Mouse (Mus musculus) E14TG2a.4 (cell line): ENCODE measurements at regions not wholly inside any gene's neighbourhood (a gene's known extent, or its start where the extent isn't known, plus 50 kb on each side); places are given as distances from the start of the nearest gene placed in this dataset.
"Not testable (repeated sequence)": the region's sequence is repeated elsewhere in the genome, so short reads cannot be mapped to it uniquely, and the experiment has no call there.

Source experiments
- H3K27me3 ChIP-seq: 2 replicates; pipeline ENCODE4 v1.6.1; 2014; ENCODE audit warnings: low read length, control low read depth; ENCODE audit not compliant: insufficient read depth
- H3K36me3 ChIP-seq: 2 replicates; pipeline ENCODE4 v1.6.1; 2014; ENCODE audit warnings: low read length, control low read depth; ENCODE audit not compliant: insufficient read depth
- H3K4me1 ChIP-seq: replicated peaks from 2 replicates; pipeline ENCODE4 v1.6.1; 2014; ENCODE audit warnings: low read depth, low read length, control low read depth
- H3K4me3 ChIP-seq: replicated peaks from 2 replicates; pipeline ENCODE4 v1.5.1; 2014; ENCODE audit warnings: mild to moderate bottlenecking, low read length
- H3K9me3 ChIP-seq: 2 replicates; pipeline ENCODE4 v1.6.1; 2014; ENCODE audit warnings: low read length, control low read depth
- CTCF ChIP-seq: conservative IDR thresholded peaks from 2 replicates; pipeline ENCODE4 v1.5.1; 2014; ENCODE audit warnings: low read length
- NANOG ChIP-seq: IDR thresholded peaks from 2 replicates; pipeline ENCODE4 v1.6.1; 2014; ENCODE audit warnings: borderline replicate concordance, low read length, mixed read lengths
- POU5F1 ChIP-seq: IDR thresholded peaks from 2 replicates; pipeline ENCODE4 v1.6.1; 2014; ENCODE audit warnings: low read length, borderline replicate concordance

GRCm38 (mm10) chr2:10658317-10658716 is 288.0 kb downstream of the Sfmbt2 start:
- Histone ChIP-seq H3K4me1 (no peaks in the 10 kb centered on the region), H3K9me3 (no peaks in the 10 kb centered on the region), H3K27me3 (no peaks in the 10 kb centered on the region), H3K4me3 (no peak overlapping the region), H3K36me3 (no peaks in the 10 kb centered on the region)
- TF ChIP-seq NANOG, result no peak
- TF ChIP-seq CTCF, result no peak
- TF ChIP-seq POU5F1, result no peak

DNA sequence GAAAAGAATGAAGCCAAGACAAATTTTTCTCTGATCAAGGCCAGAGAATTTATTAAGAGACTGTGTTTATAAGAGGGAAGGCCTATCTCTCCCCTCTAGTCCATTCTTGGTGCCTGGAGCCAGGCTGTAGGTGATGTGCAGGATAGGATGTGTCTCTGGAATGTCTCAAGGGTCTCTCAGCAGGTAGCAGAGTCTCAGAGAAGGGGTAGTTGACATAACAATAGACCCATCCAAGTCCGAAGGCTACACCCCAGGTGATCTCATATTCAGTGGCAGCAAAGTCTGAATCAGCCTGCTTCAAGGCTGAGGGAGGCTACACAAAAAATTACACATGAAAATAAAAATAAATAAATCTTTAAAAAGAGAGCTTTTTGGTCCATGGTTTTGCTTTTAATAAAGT is 297.6 kb downstream of the Sfmbt2 start:
- TF ChIP-seq NANOG, result peak; percentile 82
- H3K4me3 ChIP-seq, H3K4me1 ChIP-seq, H3K36me3 ChIP-seq, H3K27me3 ChIP-seq: not testable (repeated sequence)
- H3K9me3 ChIP-seq, result peaks cover 12% of the 10 kb centered on the region

DNA sequence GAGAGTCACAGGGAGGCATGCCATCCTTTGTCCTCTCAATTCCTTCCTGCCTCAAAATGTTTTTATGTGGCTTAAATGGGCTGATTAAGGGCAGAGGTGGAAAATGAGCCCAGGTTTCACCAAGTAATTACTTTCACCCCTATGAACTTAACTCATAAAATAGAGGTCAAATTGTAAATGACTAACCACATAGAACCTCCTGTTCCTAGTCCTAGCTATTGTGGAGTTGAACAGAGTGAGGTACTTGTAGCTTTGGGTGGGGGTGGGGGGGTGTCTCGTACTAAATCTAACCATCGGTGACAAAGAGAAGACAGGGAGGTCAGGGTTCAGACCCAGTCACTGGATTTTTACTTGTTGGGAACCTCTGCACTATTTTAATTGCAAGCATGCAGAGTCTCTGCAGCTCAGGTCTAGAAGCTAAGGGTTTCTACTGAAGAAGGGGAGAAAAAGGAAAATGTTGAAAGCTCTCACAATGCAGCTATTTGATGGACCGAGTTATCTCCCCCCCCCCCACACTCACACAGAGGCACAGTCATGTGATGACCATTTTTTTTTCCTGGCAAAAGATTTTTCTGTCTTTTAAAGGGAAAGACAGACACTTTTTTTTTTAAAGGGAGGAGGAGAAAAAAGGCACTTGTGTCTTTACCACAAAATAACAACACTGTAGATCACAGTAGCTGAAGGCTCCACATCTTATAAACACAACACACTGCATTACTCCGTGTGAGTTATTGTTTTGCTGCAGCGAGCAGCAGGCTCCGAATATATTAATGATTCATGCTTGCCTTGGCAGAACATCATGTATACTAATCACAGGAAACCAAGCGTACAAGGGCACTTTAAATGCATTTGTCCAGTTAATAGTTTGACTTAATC is 300.4 kb downstream of the Sfmbt2 start:
- Histone ChIP-seq H3K27me3 (no peaks in the 10 kb centered on the region), H3K9me3 (peaks cover 12% of the 10 kb centered on the region), H3K4me1 (no peaks in the 10 kb centered on the region), H3K4me3 (no peak overlapping the region), H3K36me3 (no peaks in the 10 kb centered on the region)
- TF ChIP-seq POU5F1 (no peak), NANOG (no peak)

DNA sequence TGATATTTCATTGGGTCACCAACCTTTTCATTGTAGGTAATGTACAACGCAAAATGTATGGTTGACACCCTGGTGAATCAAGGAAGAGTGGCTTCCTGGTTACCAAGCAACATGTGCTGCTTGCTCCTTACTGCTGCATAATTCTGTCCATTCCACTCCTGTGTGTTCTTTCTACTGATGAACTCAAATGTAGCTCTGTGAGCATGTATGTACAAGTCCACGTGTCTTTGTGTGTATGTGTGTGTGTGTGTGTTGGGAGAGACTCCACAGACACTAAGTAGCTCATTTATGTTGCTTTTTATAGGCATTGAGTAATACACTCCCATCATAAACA is 301.0 kb downstream of the Sfmbt2 start:
- Histone ChIP-seq H3K4me1 (no peaks in the 10 kb centered on the region), H3K36me3 (no peaks in the 10 kb centered on the region), H3K9me3 (peaks cover 12% of the 10 kb centered on the region)

GRCm38 (mm10) chr2:10672196-10672595 is 301.9 kb downstream of the Sfmbt2 start:
- Histone ChIP-seq H3K27me3 (no peaks in the 10 kb centered on the region), H3K36me3 (no peaks in the 10 kb centered on the region), H3K4me1 (no peaks in the 10 kb centered on the region), H3K4me3 (no peak overlapping the region), H3K9me3 (peaks cover 12% of the 10 kb centered on the region)
- TF ChIP-seq NANOG, result no peak
- no peak for TF ChIP-seq CTCF
- TF ChIP-seq POU5F1, result no peak

More for the DNA sequence above, 301.0 kb downstream of the Sfmbt2 start:
- H3K27me3 ChIP-seq, result no peaks in the 10 kb centered on the region
- H3K4me3 ChIP-seq, result no peak overlapping the region
- TF ChIP-seq NANOG (no peak), CTCF (no peak)

GRCm38 (mm10) chr2:10674738-10675349 is 304.5 kb downstream of the Sfmbt2 start:
- TF ChIP-seq NANOG (no peak), CTCF (no peak)
- Histone ChIP-seq H3K4me3 (no peak overlapping the region), H3K36me3 (no peaks in the 10 kb centered on the region), H3K4me1 (no peaks in the 10 kb centered on the region), H3K9me3 (no peaks in the 10 kb centered on the region), H3K27me3 (no peaks in the 10 kb centered on the region)

GRCm38 (mm10) chr2:10701459-10701858 is 331.1 kb downstream of the Sfmbt2 start:
- no peaks in the 10 kb centered on the region for H3K36me3 ChIP-seq
- H3K4me1 ChIP-seq, result no peaks in the 10 kb centered on the region
- H3K9me3 ChIP-seq, result no peaks in the 10 kb centered on the region; the same call in 1 of the 2 replicates
- no peak overlapping the region for H3K4me3 ChIP-seq
- H3K27me3 ChIP-seq, result no peaks in the 10 kb centered on the region
- TF ChIP-seq POU5F1 (no peak), CTCF (peak; percentile 47)

GRCm38 (mm10) chr2:10718366-10718765 is 348.1 kb downstream of the Sfmbt2 start:
- H3K27me3 ChIP-seq, result no peaks in the 10 kb centered on the region

DNA sequence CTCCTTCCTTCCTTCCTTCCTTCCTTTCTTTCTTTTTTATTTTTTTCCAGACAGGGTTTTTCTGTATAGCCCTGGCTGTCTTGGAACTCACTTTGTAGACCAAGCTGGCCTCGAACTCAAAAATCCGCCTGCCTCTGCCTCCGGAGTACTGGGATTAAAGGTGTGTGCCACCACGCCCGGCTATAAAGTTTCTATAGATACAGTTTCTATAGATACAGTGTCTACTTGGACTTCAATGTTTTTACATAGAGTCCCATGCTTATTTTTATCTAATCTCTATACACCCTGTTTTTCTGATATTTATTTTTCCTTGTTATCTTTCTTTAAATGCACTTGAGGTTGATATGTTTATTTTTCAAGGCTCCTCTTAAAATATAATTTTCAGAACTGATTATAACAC is 364.0 kb downstream of the Sfmbt2 start:
- H3K4me1 ChIP-seq, H3K27me3 ChIP-seq, H3K9me3 ChIP-seq, H3K36me3 ChIP-seq, H3K4me3 ChIP-seq: not testable (repeated sequence)

More at GRCm38 (mm10) chr2:10718366-10718765, 348.1 kb downstream of the Sfmbt2 start:
- no peak for TF ChIP-seq NANOG
- no peak for TF ChIP-seq CTCF
- no peak for TF ChIP-seq POU5F1
- H3K4me3 ChIP-seq, result no peak overlapping the region
- H3K9me3 ChIP-seq, result no peaks in the 10 kb centered on the region
- no peaks in the 10 kb centered on the region for H3K36me3 ChIP-seq
- no peaks in the 10 kb centered on the region for H3K4me1 ChIP-seq
